Mouse (Mus musculus) hindbrain, embryonic 11.5 days (tissue): Measurements from ENCODE around the gene Tmem209. TPM values are rescaled to one million over a fixed set of nuclear protein-coding genes. Genes with fewer than 3 reads are reported as not detected.

ENCODE experiments used
- ATAC-seq: fragments of 200-750 bp; cut with Nextera tagmentation; 2 replicates; pipeline ENCODE4 v1.8.0; 2017; ENCODE audit warnings: mild to moderate bottlenecking, moderate TSS enrichment, moderate library complexity; ENCODE audit not compliant: low FRiP score
- DNase-seq: peaks from one replicate; pipeline ENCODE4 v3.0.0-alpha.2; 2015; ENCODE audit warnings: low spot score
- H3K27ac ChIP-seq: fragments of 300-500 bp; sonication (generic); 2 replicates; pipeline ENCODE4 v1.5.1; 2014; ENCODE audit warnings: mild to moderate bottlenecking, low read depth, low read length
- H3K27me3 ChIP-seq: fragments of 300-500 bp; sonication (generic); 2 replicates; pipeline ENCODE4 v1.6.1; 2014; ENCODE audit warnings: mild to moderate bottlenecking, low read length, moderate library complexity, mixed read lengths; ENCODE audit not compliant: control insufficient read depth, insufficient read depth
- H3K36me3 ChIP-seq: fragments of 300-500 bp; sonication (generic); 2 replicates; pipeline ENCODE4 v1.6.1; 2014; ENCODE audit warnings: mild to moderate bottlenecking, low read length, moderate library complexity, mixed read lengths; ENCODE audit not compliant: control insufficient read depth, insufficient read depth
- H3K4me1 ChIP-seq: fragments of 300-500 bp; sonication (generic); replicated peaks from 2 replicates; pipeline ENCODE4 v1.6.1; 2014; ENCODE audit warnings: low read length, mixed read lengths; ENCODE audit not compliant: control insufficient read depth, insufficient read depth
- H3K4me2 ChIP-seq: fragments of 300-500 bp; sonication (generic); replicated peaks from 2 replicates; pipeline ENCODE4 v1.6.1; 2014; ENCODE audit warnings: mild to moderate bottlenecking, low read depth, low read length
- H3K4me3 ChIP-seq: fragments of 300-500 bp; sonication (generic); 2 replicates; pipeline ENCODE4 v1.5.1; 2014; ENCODE audit warnings: low read depth, low read length
- H3K9ac ChIP-seq: fragments of 300-500 bp; sonication (generic); 2 replicates; pipeline ENCODE4 v1.6.1; 2014; ENCODE audit warnings: low read depth, low read length
- H3K9me3 ChIP-seq: fragments of 300-500 bp; sonication (generic); 2 replicates; pipeline ENCODE4 v1.6.1; 2016; ENCODE audit warnings: low read length; ENCODE audit not compliant: control insufficient read depth
- WGBS: fragments of 180-500 bp; shearing (Covaris S2); extraction: QIAGEN DNeasy Blood & Tissue Kit; methylation state at CpG from one replicate; pipeline ENCODE4 v1.1.7; 2014; 5-methylcytosine and 5-hydroxymethylcytosine counted together
- polyA plus RNA-seq: library from polyadenylated mRNA; unstranded; fragments of >200 nt; fragmentation: Nextera tagmentation; extraction: Ambion mirVana; gene quantifications from 2 replicates; pipeline ENCODE4 v1.2.1, GENCODE M21; 2014

Gene Tmem209
- polyA plus RNA-seq, 1 experiment from 2014 or later, result 47.9 TPM

- H3K4me3 ChIP-seq, result no peak overlapping the region
- no peaks in the 10 kb centered on the region for H3K36me3 ChIP-seq
- 73% methylated on average over 6 of the region's 6 CpGs for WGBS
- no peak overlapping the region for H3K4me2 ChIP-seq
- ATAC-seq (no peak), DNase-seq (no peak)
- no peak overlapping the region for H3K9ac ChIP-seq
- H3K27me3 ChIP-seq, result no peaks in the 10 kb centered on the region
- no peak overlapping the region for H3K27ac ChIP-seq
- H3K4me1 ChIP-seq, result peaks cover 2% of the 10 kb centered on the region
- H3K9me3 ChIP-seq, result no peaks in the 10 kb centered on the region
These were observed 32.7 kb upstream of the Tmem209 start for GRCm38 (mm10) chr6:30542277-30542676.

- H3K27ac ChIP-seq, result no peak within 1 kb of the TSS
- DNase-seq (no peak), ATAC-seq (no peak)
- 74% methylated on average over 11 of the region's 11 CpGs for WGBS
- no peaks in the 10 kb centered on the region for H3K9me3 ChIP-seq
- H3K4me1 ChIP-seq, result peaks cover 2% of the 10 kb centered on the region; the same call in 1 of the 2 replicates
- no peak within 1 kb of the TSS for H3K4me2 ChIP-seq
- H3K4me3 ChIP-seq, result no peak within 1 kb of the TSS
- H3K27me3 ChIP-seq, result no peaks in the 10 kb centered on the region
- H3K36me3 ChIP-seq, result no peaks in the 10 kb centered on the region
- H3K9ac ChIP-seq, result no peak within 1 kb of the TSS
These were observed 31.6 kb upstream of the Tmem209 start, which contains the start of gene Cpa2 for GRCm38 (mm10) chr6:30541009-30541799. Cpa2 (plus strand) TSS chr6:30541582.

- no peak for DNase-seq
- no peak overlapping the region for H3K9ac ChIP-seq
- H3K36me3 ChIP-seq, result no peaks in the 10 kb centered on the region
- no peak overlapping the region for H3K4me3 ChIP-seq
- no peaks in the 10 kb centered on the region for H3K4me1 ChIP-seq
- H3K4me2 ChIP-seq, result no peak overlapping the region
- 72% methylated on average over 5 of the region's 5 CpGs for WGBS
- H3K27ac ChIP-seq, result no peak overlapping the region
- no peaks in the 10 kb centered on the region for H3K9me3 ChIP-seq
- H3K27me3 ChIP-seq, result no peaks in the 10 kb centered on the region
- no peak for ATAC-seq
These were observed 29.2 kb upstream of the Tmem209 start for GRCm38 (mm10) chr6:30538800-30539199.

GRCm38 (mm10) chr6:30538240-30538639 lies 28.7 kb upstream of the Tmem209 start:
- Histone ChIP-seq H3K9me3 (no peaks in the 10 kb centered on the region), H3K27ac (no peak overlapping the region), H3K36me3 (no peaks in the 10 kb centered on the region), H3K4me1 (no peaks in the 10 kb centered on the region), H3K4me3 (no peak overlapping the region), H3K4me2 (no peak overlapping the region), H3K27me3 (no peaks in the 10 kb centered on the region), H3K9ac (no peak overlapping the region)
- 66% methylated on average over 10 of the region's 10 CpGs for WGBS
- DNase-seq, result no peak
- ATAC-seq, result no peak

- Histone ChIP-seq H3K27me3 (no peaks in the 10 kb centered on the region), H3K4me2 (no peak overlapping the region), H3K4me1 (no peaks in the 10 kb centered on the region), H3K9ac (no peak overlapping the region), H3K36me3 (no peaks in the 10 kb centered on the region), H3K4me3 (no peak overlapping the region), H3K9me3 (no peaks in the 10 kb centered on the region), H3K27ac (no peak overlapping the region)
- DNase-seq, result peak; percentile 41
- no peak for ATAC-seq
- 33% methylated on average over 3 of the region's 3 CpGs for WGBS
These were observed 25.8 kb upstream of the Tmem209 start for GRCm38 (mm10) chr6:30535340-30535739.

- Histone ChIP-seq H3K27me3 (no peaks in the 10 kb centered on the region), H3K36me3 (no peaks in the 10 kb centered on the region), H3K27ac (no peak overlapping the region), H3K4me2 (no peak overlapping the region), H3K9me3 (no peaks in the 10 kb centered on the region), H3K4me3 (no peak overlapping the region), H3K9ac (no peak overlapping the region), H3K4me1 (no peaks in the 10 kb centered on the region)
- WGBS, result 68% methylated on average over 6 of the region's 6 CpGs
- DNase-seq (no peak), ATAC-seq (no peak)
These were observed 19.2 kb upstream of the Tmem209 start for GRCm38 (mm10) chr6:30528800-30529199.

- 16% methylated on average over 19 of the region's 19 CpGs for WGBS
- Histone ChIP-seq H3K4me3 (no peak overlapping the region), H3K36me3 (no peaks in the 10 kb centered on the region), H3K9ac (peak overlapping the region; percentile 55), H3K4me1 (no peaks in the 10 kb centered on the region), H3K9me3 (no peaks in the 10 kb centered on the region), H3K4me2 (peak overlapping the region; percentile 15), H3K27ac (peak overlapping the region; percentile 79), H3K27me3 (no peaks in the 10 kb centered on the region)
- ATAC-seq (peak; percentile 76; the same call in 1 of the 2 replicates), DNase-seq (peak; percentile 72)
These were observed 17.3 kb upstream of the Tmem209 start for GRCm38 (mm10) chr6:30526586-30527515.

- Histone ChIP-seq H3K4me1 (no peaks in the 10 kb centered on the region), H3K27me3 (no peaks in the 10 kb centered on the region), H3K9me3 (no peaks in the 10 kb centered on the region), H3K4me2 (no peak overlapping the region), H3K9ac (no peak overlapping the region), H3K4me3 (no peak overlapping the region), H3K36me3 (no peaks in the 10 kb centered on the region), H3K27ac (peak overlapping the region; percentile 49; the same call in 1 of the 2 replicates)
- no peak for ATAC-seq
- no peak for DNase-seq
- 52% methylated on average over 7 of the region's 7 CpGs for WGBS
These were observed 16.1 kb upstream of the Tmem209 start for GRCm38 (mm10) chr6:30525456-30526332.
